Mouse (Mus musculus): ENCODE data around the gene Calhm2.
"Not testable (repeated sequence)": the region's sequence is repeated elsewhere in the genome, so short reads cannot be mapped to it uniquely, and the experiment has no call there.

Gene Calhm2

GRCm38 (mm10) chr19:47151332-47152061, 13.4 kb upstream of the Calhm2 start:
- no peak for DNase-seq (ENCODE audit: low read depth, low spot score)

GRCm38 (mm10) chr19:47149854-47150253, 11.8 kb upstream of the Calhm2 start:
- DNase-seq (ENCODE audit: low read depth, low spot score), result no peak

GRCm38 (mm10) chr19:47148267-47148847, 10.3 kb upstream of the Calhm2 start:
- DNase-seq (ENCODE audit: low read depth, low spot score), result no peak

GRCm38 (mm10) chr19:47144154-47144553, 6.1 kb upstream of the Calhm2 start, which contains the start of gene Calhm1:
Calhm1 (minus strand) TSS chr19:47144254.
- DNase-seq (ENCODE audit: low read depth, low spot score), result no peak

GRCm38 (mm10) chr19:47142438-47142837, 4.3 kb upstream of the Calhm2 start:
- no peak for DNase-seq (ENCODE audit: low read depth, low spot score)

- DNase-seq (ENCODE audit: low read depth, low spot score), result not testable (repeated sequence)
These were observed 1.5 kb upstream of the Calhm2 start for GRCm38 (mm10) chr19:47139611-47140010.

GRCm38 (mm10) chr19:47137051-47137581, 978 bp downstream of the Calhm2 start:
- peak; percentile 58 for DNase-seq (ENCODE audit: low read depth, low spot score)

GRCm38 (mm10) chr19:47136170-47136569, 1.9 kb downstream of the Calhm2 start:
- no peak for DNase-seq (ENCODE audit: low read depth, low spot score)

- no peak for DNase-seq (ENCODE audit: low read depth, low spot score)
These were observed 2.5 kb downstream of the Calhm2 start for GRCm38 (mm10) chr19:47135568-47135967.

GRCm38 (mm10) chr19:47133161-47133560, 4.9 kb downstream of the Calhm2 start:
- DNase-seq (ENCODE audit: low read depth, low spot score), result no peak

GRCm38 (mm10) chr19:47130551-47131125, 7.5 kb downstream of the Calhm2 start:
- DNase-seq (ENCODE audit: low read depth, low spot score), result no peak

GRCm38 (mm10) chr19:47128835-47129234, 9.3 kb downstream of the Calhm2 start:
- no peak for DNase-seq (ENCODE audit: low read depth, low spot score)

GRCm38 (mm10) chr19:47128164-47128563, 9.9 kb downstream of the Calhm2 start:
- no peak for DNase-seq (ENCODE audit: low read depth, low spot score)

- peak; percentile 70 for DNase-seq (ENCODE audit: low read depth, low spot score)
These were observed 15.3 kb downstream of the Calhm2 start for GRCm38 (mm10) chr19:47122802-47123201.

- peak; percentile 57 for DNase-seq (ENCODE audit: low read depth, low spot score)
These were observed 17.0 kb downstream of the Calhm2 start for GRCm38 (mm10) chr19:47121054-47121453.

GRCm38 (mm10) chr19:47118634-47119033, 19.5 kb downstream of the Calhm2 start:
- no peak for DNase-seq (ENCODE audit: low read depth, low spot score)

GRCm38 (mm10) chr19:47104641-47105271, 33.3 kb downstream of the Calhm2 start:
- no peak for DNase-seq (ENCODE audit: low read depth, low spot score)

GRCm38 (mm10) chr19:47101080-47101479, 37.0 kb downstream of the Calhm2 start:
- no peak for DNase-seq (ENCODE audit: low read depth, low spot score)

GRCm38 (mm10) chr19:47090550-47091156, 47.4 kb downstream of the Calhm2 start, which contains the start of the genes Usmg5 and Pdcd11:
Usmg5 (minus strand) TSS chr19:47090647.
Pdcd11 (plus strand) TSS chr19:47090768.
- peak; percentile 97 for DNase-seq (ENCODE audit: low read depth, low spot score)

GRCm38 (mm10) chr19:47089718-47090525, 48.2 kb downstream of the Calhm2 start:
- peak; percentile 56 for DNase-seq (ENCODE audit: low read depth, low spot score)

GRCm38 (mm10) chr19:47088226-47088625, 49.9 kb downstream of the Calhm2 start:
- DNase-seq (ENCODE audit: low read depth, low spot score), result no peak
